Mouse (Mus musculus): Measurements from ENCODE around the gene Tmem88. TPM values are rescaled to one million over a fixed set of nuclear protein-coding genes. Genes with fewer than 3 reads are reported as not detected.

Tmem88 gene
- polyA plus RNA-seq, 1 experiment from 2014 or later, result 44.3 TPM

DNA sequence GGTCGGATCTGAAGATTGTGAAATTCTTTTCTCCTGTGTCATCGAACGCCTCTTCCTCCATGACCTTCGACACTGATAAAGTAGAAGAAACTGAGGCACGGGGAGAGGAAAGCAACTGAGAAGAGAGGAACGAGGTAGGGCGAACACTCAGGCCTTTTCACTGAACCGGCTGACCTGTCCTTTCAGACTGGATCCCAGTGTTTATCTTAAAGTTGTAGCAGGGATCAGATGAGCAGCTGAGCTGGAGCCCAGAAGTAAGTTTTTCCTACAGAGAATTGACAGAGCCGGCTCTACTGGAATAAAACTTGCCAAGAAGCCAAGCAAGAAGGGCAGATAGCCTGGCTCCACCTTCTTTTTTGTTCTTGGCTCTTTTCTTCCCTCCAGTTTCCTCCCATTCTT, 27.2 kb downstream of the Tmem88 start:
- Histone ChIP-seq H3K27me3 (no peaks in the 10 kb centered on the region), H3K9me3 (replicated peaks) (no peaks in the 10 kb centered on the region), H3K9ac (no peak overlapping the region; the same call in 1 of the 2 replicates), H3K36me3 (peaks cover 30% of the 10 kb centered on the region), H3K4me1 (peaks cover 48% of the 10 kb centered on the region), H3K4me2 (peak overlapping the region; percentile 48), H3K4me3 (replicated peaks) (peak overlapping the region; percentile 27), H3K27ac (peak overlapping the region; percentile 90)
- ATAC-seq (replicated peaks; ENCODE audit: low FRiP score), result no peak
- 15% methylated on average over 9 of the region's 9 CpGs for WGBS

- no peak for ATAC-seq (replicated peaks; ENCODE audit: low FRiP score)
- peak overlapping the region; percentile 99 for H3K9ac ChIP-seq
- WGBS, result 21% methylated on average over 2 of the region's 2 CpGs
- no peaks in the 10 kb centered on the region for H3K9me3 ChIP-seq (replicated peaks)
- no peaks in the 10 kb centered on the region for H3K27me3 ChIP-seq
- H3K4me1 ChIP-seq, result peaks cover 55% of the 10 kb centered on the region
- H3K36me3 ChIP-seq, result peaks cover 24% of the 10 kb centered on the region
- peak overlapping the region; percentile 100 for H3K27ac ChIP-seq
- H3K4me3 ChIP-seq (replicated peaks), result peak overlapping the region; percentile 94
- peak overlapping the region; percentile 87 for H3K4me2 ChIP-seq
These were observed 27.8 kb downstream of the Tmem88 start for GRCm38 (mm10) chr11:69369990-69370816.

- Histone ChIP-seq H3K4me2 (peak within 1 kb of the TSS; percentile 87), H3K9ac (peak within 1 kb of the TSS; percentile 99), H3K27me3 (no peaks in the 10 kb centered on the region), H3K27ac (peak within 1 kb of the TSS; percentile 100), H3K4me3 (replicated peaks) (peak within 1 kb of the TSS; percentile 94), H3K4me1 (peaks cover 63% of the 10 kb centered on the region), H3K36me3 (peaks cover 18% of the 10 kb centered on the region), H3K9me3 (replicated peaks) (no peaks in the 10 kb centered on the region)
- WGBS, result 3% methylated on average over 15 of the region's 34 CpGs
- ATAC-seq (replicated peaks; ENCODE audit: low FRiP score), result no peak
These were observed 28.6 kb downstream of the Tmem88 start, which contains the start of gene Chd3 for GRCm38 (mm10) chr11:69369215-69369989. Gene Chd3 (minus strand): TSS chr11:69369406.

DNA sequence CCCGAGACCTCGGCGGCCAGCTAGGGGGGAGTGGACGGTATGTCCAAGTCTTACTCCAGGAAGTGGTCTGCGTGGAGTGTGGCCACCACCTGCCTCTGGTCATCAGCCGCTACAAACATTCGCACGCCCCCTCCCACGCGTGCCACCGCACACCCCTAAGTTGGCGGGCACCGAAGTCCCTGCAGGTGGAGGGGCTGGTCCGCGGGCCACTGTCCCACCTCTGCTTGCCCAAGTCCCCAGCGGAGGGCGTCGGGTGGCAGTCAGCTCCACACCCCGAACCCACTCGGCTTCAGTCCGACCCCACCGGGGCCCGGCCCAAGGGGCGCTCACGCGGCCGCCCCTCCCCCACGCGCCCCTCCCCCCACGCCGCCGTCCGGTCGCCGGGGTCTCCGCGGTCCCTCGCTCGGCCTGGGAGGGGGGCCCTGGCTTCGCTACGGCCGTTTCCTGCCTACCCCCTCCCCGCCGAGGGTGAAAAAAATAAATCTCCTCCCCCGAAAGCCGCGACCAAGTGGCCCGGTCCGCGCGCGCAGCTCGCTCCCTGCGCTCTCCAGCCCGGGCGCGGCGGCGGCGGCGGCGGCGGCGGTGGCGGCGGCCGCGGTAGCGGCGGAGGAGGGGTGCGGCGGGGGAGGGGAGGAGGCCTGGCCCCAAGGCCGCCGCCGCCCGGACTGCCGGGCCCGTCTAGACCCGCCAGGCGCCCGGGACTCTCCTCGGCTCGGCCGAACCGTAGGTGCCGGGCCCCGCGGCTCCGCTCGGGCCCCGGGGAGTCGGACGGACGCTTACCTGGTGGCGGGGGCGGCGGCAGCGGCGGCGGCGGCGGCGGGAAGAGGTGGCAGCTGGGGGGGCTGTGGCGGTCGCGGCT, 29.4 kb downstream of the Tmem88 start:
- under 1% methylated on average over 67 of the region's 106 CpGs for WGBS
- peak overlapping the region; percentile 100 for H3K27ac ChIP-seq
- H3K27me3 ChIP-seq, result no peaks in the 10 kb centered on the region
- peak overlapping the region; percentile 87 for H3K4me2 ChIP-seq
- peak overlapping the region; percentile 94 for H3K4me3 ChIP-seq (replicated peaks)
- H3K9ac ChIP-seq, result peak overlapping the region; percentile 99
- no peaks in the 10 kb centered on the region for H3K9me3 ChIP-seq (replicated peaks)
- H3K4me1 ChIP-seq, result peaks cover 69% of the 10 kb centered on the region
- no peak for ATAC-seq (replicated peaks; ENCODE audit: low FRiP score)
- H3K36me3 ChIP-seq, result peaks cover 12% of the 10 kb centered on the region

GRCm38 (mm10) chr11:69367616-69368355, 30.2 kb downstream of the Tmem88 start:
- ATAC-seq (replicated peaks; ENCODE audit: low FRiP score), result 0 out of 2 replicates have a peak, but pooled peaks have one; percentile 3
- Histone ChIP-seq H3K27me3 (no peaks in the 10 kb centered on the region), H3K36me3 (peaks cover 12% of the 10 kb centered on the region), H3K4me1 (peaks cover 71% of the 10 kb centered on the region), H3K9me3 (replicated peaks) (no peaks in the 10 kb centered on the region), H3K4me2 (peak overlapping the region; percentile 87), H3K9ac (peak overlapping the region; percentile 99), H3K27ac (peak overlapping the region; percentile 100), H3K4me3 (replicated peaks) (peak overlapping the region; percentile 94)
- 1% methylated on average over 22 of the region's 22 CpGs for WGBS

GRCm38 (mm10) chr11:69366855-69367615, 31.0 kb downstream of the Tmem88 start:
- H3K9ac ChIP-seq, result peak overlapping the region; percentile 99
- H3K4me3 ChIP-seq (replicated peaks), result peak overlapping the region; percentile 94
- under 1% methylated on average over 22 of the region's 22 CpGs for WGBS
- H3K4me2 ChIP-seq, result peak overlapping the region; percentile 87
- H3K36me3 ChIP-seq, result peaks cover 18% of the 10 kb centered on the region
- H3K27ac ChIP-seq, result peak overlapping the region; percentile 100
- H3K4me1 ChIP-seq, result peaks cover 63% of the 10 kb centered on the region
- no peak for ATAC-seq (replicated peaks; ENCODE audit: low FRiP score)
- H3K27me3 ChIP-seq, result no peaks in the 10 kb centered on the region
- H3K9me3 ChIP-seq (replicated peaks), result no peaks in the 10 kb centered on the region

DNA sequence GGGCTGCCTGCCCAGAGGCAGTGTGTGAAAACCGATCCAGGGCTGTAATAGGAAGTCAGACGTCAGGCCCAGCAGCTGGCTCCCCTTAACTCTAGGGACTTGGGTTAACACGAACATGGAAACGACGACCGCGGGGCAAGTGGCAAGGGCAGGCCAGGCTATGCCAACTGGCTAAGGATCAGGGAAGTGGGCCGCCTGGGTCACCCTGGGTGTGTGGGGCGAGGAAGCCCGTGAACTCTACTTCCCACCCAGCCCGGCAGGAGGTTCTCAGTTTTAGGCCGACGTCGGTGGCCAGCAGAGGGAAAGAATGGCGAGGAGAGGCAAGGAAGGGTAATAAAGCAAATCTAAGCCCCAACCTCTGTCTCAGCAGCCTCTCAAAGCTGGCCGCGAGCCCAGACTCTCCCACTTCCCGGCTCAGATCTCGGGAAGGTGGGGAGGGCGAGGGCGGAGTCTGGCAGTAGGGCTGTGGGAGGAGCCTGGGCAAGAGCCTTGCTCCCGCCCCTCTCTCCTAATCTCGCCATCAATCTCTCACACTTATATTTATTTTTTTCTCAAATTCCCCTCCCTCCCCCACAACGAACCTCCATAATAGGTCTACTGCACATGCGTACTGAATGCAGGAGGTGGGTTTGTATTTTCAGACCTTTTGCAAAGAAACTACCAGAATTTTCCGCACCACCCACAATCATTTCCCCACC, 31.7 kb downstream of the Tmem88 start:
- Histone ChIP-seq H3K9ac (peak overlapping the region; percentile 99), H3K36me3 (peaks cover 25% of the 10 kb centered on the region), H3K4me3 (replicated peaks) (peak overlapping the region; percentile 94), H3K27me3 (no peaks in the 10 kb centered on the region), H3K4me2 (peak overlapping the region; percentile 87), H3K4me1 (peaks cover 58% of the 10 kb centered on the region), H3K27ac (peak overlapping the region; percentile 100), H3K9me3 (replicated peaks) (no peaks in the 10 kb centered on the region)
- 1% methylated on average over 26 of the region's 26 CpGs for WGBS
- ATAC-seq (replicated peaks; ENCODE audit: low FRiP score), result peak; percentile 83

DNA sequence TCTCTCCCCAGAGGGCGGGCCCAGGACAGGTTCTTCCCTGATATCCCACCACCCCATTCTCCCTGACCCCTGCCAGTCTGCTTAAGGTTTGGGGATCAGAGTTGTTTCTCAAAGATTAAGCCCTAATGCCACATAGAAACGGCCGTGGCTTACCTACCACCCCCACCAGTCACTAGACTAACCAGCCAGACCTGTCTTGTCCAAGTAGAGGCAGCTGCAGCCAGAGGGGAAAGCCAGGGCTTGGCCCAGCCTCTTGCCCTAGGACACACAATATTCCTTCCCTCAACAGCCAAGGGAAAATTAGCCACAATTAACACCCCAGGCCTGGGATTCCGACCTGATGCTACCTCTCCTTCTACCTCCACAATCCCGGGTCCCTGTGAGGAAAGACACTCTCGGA, 32.3 kb downstream of the Tmem88 start:
- H3K9me3 ChIP-seq (replicated peaks), result no peaks in the 10 kb centered on the region
- peaks cover 52% of the 10 kb centered on the region for H3K4me1 ChIP-seq
- peak overlapping the region; percentile 100 for H3K27ac ChIP-seq
- no peaks in the 10 kb centered on the region for H3K27me3 ChIP-seq
- peaks cover 31% of the 10 kb centered on the region for H3K36me3 ChIP-seq
- H3K4me3 ChIP-seq (replicated peaks), result peak overlapping the region; percentile 94
- ATAC-seq (replicated peaks; ENCODE audit: low FRiP score), result no peak
- peak overlapping the region; percentile 45 for H3K9ac ChIP-seq
- peak overlapping the region; percentile 87 for H3K4me2 ChIP-seq
- WGBS, result 13% methylated on average over 6 of the region's 6 CpGs

DNA sequence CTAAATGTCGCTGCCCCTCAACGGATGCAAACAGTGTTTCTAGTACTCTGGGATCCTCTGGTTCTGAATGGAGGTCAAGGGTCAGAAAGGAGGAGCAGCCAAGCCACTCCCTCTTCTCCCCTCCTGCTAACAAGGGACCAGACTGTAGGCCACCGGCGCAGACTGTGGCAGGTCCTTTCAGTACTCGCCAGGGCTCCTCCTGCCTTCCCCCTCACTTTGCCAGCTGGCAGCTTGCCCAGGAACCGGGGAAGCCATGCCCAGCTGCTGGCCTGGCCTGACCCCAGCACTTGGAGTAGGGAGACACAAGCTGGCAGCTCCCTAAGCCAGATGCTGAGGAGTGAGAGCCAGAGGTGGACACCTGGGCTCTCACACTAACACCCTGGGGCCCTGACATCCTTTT, 33.1 kb downstream of the Tmem88 start:
- H3K9ac ChIP-seq, result peak overlapping the region; percentile 29; the same call in 1 of the 2 replicates

GRCm38 (mm10) chr11:69364376-69364775, 33.7 kb downstream of the Tmem88 start:
- Histone ChIP-seq H3K9ac (peak overlapping the region; percentile 12; the same call in 1 of the 2 replicates), H3K4me1 (peaks cover 46% of the 10 kb centered on the region), H3K27ac (peak overlapping the region; percentile 100), H3K4me3 (replicated peaks) (peak overlapping the region; percentile 94), H3K36me3 (peaks cover 45% of the 10 kb centered on the region), H3K4me2 (peak overlapping the region; percentile 87), H3K9me3 (replicated peaks) (no peaks in the 10 kb centered on the region), H3K27me3 (no peaks in the 10 kb centered on the region)
- no peak for ATAC-seq (replicated peaks; ENCODE audit: low FRiP score)
- WGBS, result 31% methylated on average over 8 of the region's 8 CpGs

More for the DNA sequence above, 33.1 kb downstream of the Tmem88 start:
- H3K4me3 ChIP-seq (replicated peaks), result peak overlapping the region; percentile 94
- H3K36me3 ChIP-seq, result peaks cover 39% of the 10 kb centered on the region
- H3K4me2 ChIP-seq, result peak overlapping the region; percentile 87
- peaks cover 49% of the 10 kb centered on the region for H3K4me1 ChIP-seq
- H3K27me3 ChIP-seq, result no peaks in the 10 kb centered on the region
- peak; percentile 64 for ATAC-seq (replicated peaks; ENCODE audit: low FRiP score)
- peak overlapping the region; percentile 100 for H3K27ac ChIP-seq
- 2% methylated on average over 6 of the region's 6 CpGs for WGBS
- no peaks in the 10 kb centered on the region for H3K9me3 ChIP-seq (replicated peaks)

All from kidney, embryonic 15.5 days (tissue).